In the genomic region with DNA sequence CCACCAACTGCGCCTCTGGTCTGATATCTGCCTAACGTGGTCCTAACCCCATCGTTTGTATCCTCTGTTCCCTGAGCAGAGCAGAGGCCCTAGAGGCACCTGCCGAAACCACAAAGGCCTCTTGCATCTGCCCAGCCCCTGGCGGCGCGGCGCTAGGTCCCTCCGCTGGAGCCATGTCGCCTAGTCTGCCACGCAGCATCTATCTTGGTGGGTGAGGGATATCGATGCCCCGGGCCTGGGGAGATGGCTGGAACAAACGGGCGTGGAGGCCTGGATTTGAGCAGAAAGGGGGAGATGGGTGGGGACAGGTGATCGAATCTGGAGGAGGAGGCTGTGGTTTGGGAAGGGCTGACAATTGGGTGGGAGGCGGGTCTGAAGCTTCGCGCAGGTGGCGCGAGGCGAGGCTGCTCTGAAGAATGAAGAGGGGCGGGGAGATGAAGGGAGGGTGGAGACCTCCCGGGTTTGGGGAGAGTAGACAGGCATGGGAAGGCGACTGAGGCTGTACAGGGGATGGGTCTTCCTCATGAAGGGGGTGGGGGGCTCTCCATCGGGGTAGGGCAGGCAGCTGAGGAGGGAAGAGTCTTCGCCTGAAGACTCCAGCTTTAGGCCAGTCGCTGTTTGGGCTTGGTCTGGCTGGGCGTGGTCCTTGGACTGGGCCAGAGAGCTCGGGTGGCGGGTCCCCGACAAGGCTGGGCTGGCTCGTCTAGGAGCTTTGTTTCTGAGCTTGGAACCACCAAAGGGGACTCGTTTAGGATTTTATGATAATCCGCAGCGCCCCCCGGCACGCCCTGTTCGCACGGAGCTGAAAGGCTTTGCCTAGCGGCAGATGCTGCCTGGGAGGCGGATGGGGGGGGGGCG, we compare ENCODE assay signal across 8 mouse cellular contexts. TPM values are rescaled to one million over a fixed set of nuclear protein-coding genes. Genes with fewer than 3 reads are reported as not detected.
A peak's percentile ranks its signal among the peaks of the same experiment; 100 is the strongest.
DNase-seq lines count a peak whose midpoint lies in the region; ATAC-seq and TF ChIP-seq lines count a peak whose summit lies in the region.

No protein-coding gene starts in this region.

- H3K36me3 ChIP-seq in heart, embryonic 10.5 days, result no peaks in the 10 kb centered on the region
- no peaks in the 10 kb centered on the region for H3K36me3 ChIP-seq in ES-E14 (ENCODE audit: control insufficient read depth, insufficient read depth, low read length, poor library complexity, severe bottlenecking)
- no peaks in the 10 kb centered on the region for H3K36me3 ChIP-seq in liver, embryonic 13.5 days

- DNase-seq in heart, embryonic 10.5 days (ENCODE audit: low spot score), result no peak
- no peak for DNase-seq in heart, postnatal 25 days (ENCODE audit: low spot score)
- peak; percentile 54 for DNase-seq in ES-E14 (ENCODE audit: low read depth, low spot score)
- peak; percentile 69 for DNase-seq in embryo, embryonic 10 days (ENCODE audit: low spot score)
- peak; percentile 16 for DNase-seq in heart, postnatal 4 days
- DNase-seq in liver, embryonic 13.5 days, result no peak
- peak; percentile 63 for DNase-seq in right cerebral cortex, postnatal 4 days
- DNase-seq in adrenal gland, adult 8-10 months, result no peak

- WGBS in heart, embryonic 10.5 days, result under 1% methylated on average over 43 of the region's 43 CpGs
- WGBS in liver, embryonic 13.5 days (ENCODE audit: insufficient replicate concordance), result 1% methylated on average over 43 of the region's 43 CpGs

- peak overlapping the region; percentile 62 for H3K4me2 ChIP-seq in liver, embryonic 13.5 days

- H3K9me3 ChIP-seq in heart, embryonic 10.5 days, result no peaks in the 10 kb centered on the region
- H3K9me3 ChIP-seq in ES-E14 (ENCODE audit: control insufficient read depth, insufficient read depth, low read depth, low read length), result no peaks in the 10 kb centered on the region
- H3K9me3 ChIP-seq in liver, embryonic 13.5 days (replicated peaks), result no peaks in the 10 kb centered on the region

- intact Hi-C loops in heart, postnatal 25 days (cut with DNase I), result loop anchor here (5.0 kb wide), 1 partner anchor 290 kb away; no protein-coding TSS in a partner anchor

- H3K9ac ChIP-seq in ES-E14 (ENCODE audit: insufficient read depth, low read depth, low read length, poor library complexity, severe bottlenecking), result peak overlapping the region; percentile 42
- H3K9ac ChIP-seq in liver, embryonic 13.5 days, result no peak overlapping the region

- peaks cover 28% of the 10 kb centered on the region for H3K4me1 ChIP-seq in heart, embryonic 10.5 days
- H3K4me1 ChIP-seq in ES-E14 (ENCODE audit: control insufficient read depth in 2 of 2, insufficient read depth in 2 of 2, low read length in 2 of 2, poor library complexity in 1 of 2), result peaks cover 2 to 7% of the 10 kb centered on the region in 2 experiments; a peak in 1 of 4 replicates
- H3K4me1 ChIP-seq in liver, embryonic 13.5 days (replicated peaks), result peaks cover 30% of the 10 kb centered on the region

- peak overlapping the region; percentile 70 for H3K4me3 ChIP-seq in heart, embryonic 10.5 days
- H3K4me3 ChIP-seq in ES-E14 (ENCODE audit: insufficient read depth in 1 of 2, low read depth in 1 of 2, low read length in 2 of 2, poor library complexity in 1 of 2, severe bottlenecking in 1 of 2), result peak overlapping the region; percentile 67 to 88
- peak overlapping the region; percentile 46 for H3K4me3 ChIP-seq in liver, embryonic 13.5 days (replicated peaks)

- in situ Hi-C loops in ES-E14 (cut with MboI; ENCODE audit: low sequenced_read_pairs in 2 of 2, unreplicated experiment in 2 of 2), result no loop called here

- peaks cover 62% of the 10 kb centered on the region for H3K27me3 ChIP-seq in heart, embryonic 10.5 days (ENCODE audit: insufficient read depth, poor library complexity, severe bottlenecking)
- peaks cover 94% of the 10 kb centered on the region for H3K27me3 ChIP-seq in liver, embryonic 13.5 days

- H3K27ac ChIP-seq in heart, embryonic 10.5 days, result peak overlapping the region; percentile 83
- H3K27ac ChIP-seq in ES-E14 (ENCODE audit: insufficient read depth, low read depth, low read length, poor library complexity, severe bottlenecking), result no peak overlapping the region
- no peak overlapping the region for H3K27ac ChIP-seq in liver, embryonic 13.5 days

- ATAC-seq in liver, embryonic 13.5 days (ENCODE audit: low read depth), result no peak

TF ChIP-seq in ES-E14, 5 proteins besides CTCF, POLR2A, EP300 and RAD21:
- TF ChIP-seq ZC3H11A (IDR thresholded peaks at IDR 0.05; ENCODE audit: borderline replicate concordance, low read depth, low read length), result no peak
- no peak for TF ChIP-seq HCFC1 (IDR thresholded peaks at IDR 0.05; ENCODE audit: borderline replicate concordance, insufficient read depth, low read length)
- TF ChIP-seq ZNF384 (IDR thresholded peaks at IDR 0.05; ENCODE audit: low read depth, low read length), result no peak
- no peak for TF ChIP-seq CHD2 (IDR thresholded peaks at IDR 0.05; ENCODE audit: low read depth, low read length)
- no peak for TF ChIP-seq MAFK (IDR thresholded peaks at IDR 0.05; ENCODE audit: insufficient read depth, low read depth, low read length)
TF ChIP-seq in ES-E14: peak in this region for 0.

RNA-seq across cellular contexts. Expression of a gene that starts 1.3 kb away (rescaled TPM):
- polyA plus RNA-seq in heart, embryonic 10.5 days (2016; fragmentation: Nextera tagmentation; extraction: Ambion mirVana), result 4.0 and 5.6 TPM in 2 replicates
- total RNA-seq in heart, postnatal 25 days (2021), result under 1 TPM; 0.29 to 0.45 TPM
- 5.3 and 12.4 TPM in 2 replicates for total RNA-seq in ES-E14 (2012; rRNA removed)
- 1 to 10 TPM; 1.6 to 2.0 TPM for total RNA-seq in heart, postnatal 4 days (2021)
- 0.20 and 0.33 TPM in 2 replicates for polyA plus RNA-seq in liver, embryonic 13.5 days (2015; fragmentation: Nextera tagmentation; extraction: Ambion mirVana)
- 1 to 10 TPM; 1.5 to 4.0 (median 2.7) TPM for total RNA-seq in adrenal gland, adult 8-10 months (2022)

RNA-seq across cellular contexts. Expression of a gene that starts 46.1 kb away (rescaled TPM):
- 323 and 372 TPM in 2 replicates for polyA plus RNA-seq in heart, embryonic 10.5 days (2016; fragmentation: Nextera tagmentation; extraction: Ambion mirVana)
- total RNA-seq in heart, postnatal 25 days (2021), result 10 to 100 TPM; 42.0 to 43.0 TPM
- total RNA-seq in ES-E14 (2012; rRNA removed), result 102 and 146 TPM in 2 replicates
- total RNA-seq in heart, postnatal 4 days (2021), result 100 to 1,000 TPM; 141 to 145 TPM
- polyA plus RNA-seq in liver, embryonic 13.5 days (2015; fragmentation: Nextera tagmentation; extraction: Ambion mirVana), result 229 and 232 TPM in 2 replicates
- 10 to 100 TPM in 2 of 4 experiments, 1 to 10 TPM in 2; 4.3 to 11.4 (median 8.5) TPM for total RNA-seq in adrenal gland, adult 8-10 months (2022)

Comparison
In these comparisons a context has a peak if more than half of its experiments do, and no peak if none do; other contexts are left out.
1. DNase-seq: peak in ES-E14 (single experiment), embryo, embryonic 10 days (single experiment), heart, postnatal 4 days (single experiment) and right cerebral cortex, postnatal 4 days (single experiment); none in heart, embryonic 10.5 days (single experiment), heart, postnatal 25 days (single experiment), liver, embryonic 13.5 days (single experiment) and adrenal gland, adult 8-10 months (single experiment).
2. Peak in every context shown above with its lines, with median percentiles within 50 percentile points of each other: H3K4me3 ChIP-seq.